Mouse (Mus musculus) bone marrow, adult 2 months (tissue): Measurements from ENCODE around the gene Nt5c2.

Experiments used
- CTCF ChIP-seq: fragments of 200-500 bp; IDR thresholded peaks from 2 replicates; pipeline ENCODE4 v1.5.1; 2011; ENCODE audit warnings: low read length, control low read depth; ENCODE audit not compliant: control insufficient read depth, insufficient read depth
- POLR2A ChIP-seq: fragments of 200-500 bp; IDR thresholded peaks from 2 replicates; pipeline ENCODE4 v1.6.1; 2011; ENCODE audit warnings: low read depth, mild to moderate bottlenecking, control low read depth, low read length, borderline replicate concordance; ENCODE audit not compliant: control insufficient read depth

- no peak for TF ChIP-seq CTCF
- TF ChIP-seq POLR2A, result no peak
These were observed 115.6 kb downstream of the Nt5c2 start for GRCm38 (mm10) chr19:46899306-46899705.
